Mouse (Mus musculus): ENCODE measurements around the gene Cdrt4.

Gene Cdrt4

DNA sequence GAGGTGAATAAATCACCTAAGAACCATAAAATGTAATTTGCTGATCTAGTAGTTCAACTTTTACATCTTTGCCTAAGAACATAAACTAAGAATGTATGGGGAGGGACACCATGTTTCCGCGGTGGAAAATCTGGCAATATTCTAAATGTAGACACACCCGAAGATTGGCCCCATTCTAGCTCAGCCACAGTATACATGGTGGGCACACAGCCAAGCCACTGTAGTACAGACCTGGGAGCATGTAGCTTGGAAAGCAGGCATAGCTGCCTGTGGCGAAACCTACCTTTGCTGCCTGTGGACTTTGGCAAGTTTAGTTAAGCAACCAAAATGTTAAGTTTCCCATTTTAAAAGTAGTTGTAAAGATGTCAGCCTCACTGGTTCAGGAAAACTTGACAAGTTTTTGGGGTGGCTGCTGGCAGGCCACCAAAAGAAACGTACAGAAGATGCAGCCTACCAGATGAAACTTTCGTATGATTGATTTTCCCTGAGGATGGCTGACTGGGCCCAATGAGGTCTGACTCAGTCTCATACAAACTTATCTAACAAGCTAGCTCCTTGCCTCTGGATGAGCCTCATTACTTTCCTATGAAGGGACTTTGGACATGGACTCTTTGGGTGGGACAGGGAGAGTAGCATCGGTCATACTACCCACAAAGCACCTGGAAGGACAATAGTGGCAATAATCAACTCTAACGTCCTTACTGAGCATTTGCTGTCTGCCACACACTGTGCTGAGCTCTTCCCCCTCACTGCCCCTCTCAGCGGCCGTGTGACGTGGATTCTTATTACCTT is 84.6 kb downstream of the Cdrt4 start:
- in situ Hi-C loops (cut with MboI), result no loop called here

DNA sequence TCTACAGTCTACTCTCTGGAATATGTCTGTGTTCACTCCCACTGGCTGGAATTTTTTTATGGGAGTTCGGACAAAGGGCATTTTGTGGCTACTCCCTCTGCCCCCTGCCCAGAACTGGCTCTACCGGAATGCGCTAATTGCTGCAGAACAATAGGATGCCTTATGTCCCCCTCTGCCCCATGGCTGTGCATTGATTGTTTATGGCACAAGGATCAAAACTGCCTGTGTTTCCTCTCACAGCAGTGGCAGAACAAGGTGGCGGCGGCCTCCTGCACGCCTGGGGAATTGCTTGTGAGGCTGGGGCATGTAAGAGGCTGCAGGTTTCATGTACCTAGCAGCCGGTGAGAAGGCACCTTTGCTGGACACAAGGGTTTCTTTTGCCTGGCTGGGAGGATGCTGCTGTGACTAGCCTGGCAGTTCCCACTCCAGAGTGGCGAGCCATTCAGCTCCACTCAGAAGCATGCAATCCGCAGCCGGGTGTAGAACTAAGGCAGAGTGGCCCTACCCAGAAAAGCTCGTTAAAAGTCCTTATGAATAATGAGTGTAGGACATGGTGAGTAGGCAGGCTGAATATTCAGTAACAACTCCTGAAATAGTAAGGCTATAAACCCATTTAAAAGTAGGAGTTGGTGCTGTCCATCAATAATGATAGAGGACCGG is 89.1 kb downstream of the Cdrt4 start:
- in situ Hi-C loops (cut with MboI), result no loop called here

All from mature B cell (primary cell).